Mouse (Mus musculus) lung, embryonic 14.5 days (tissue): ENCODE data around the gene Itgb5. TPM values are rescaled to one million over a fixed set of nuclear protein-coding genes. Genes with fewer than 3 reads are reported as not detected.
A peak's percentile ranks its signal among the peaks of the same experiment; 100 is the strongest.

Experiments
- ATAC-seq: fragments of 200-750 bp; cut with Nextera tagmentation; 2 replicates; pipeline ENCODE4 v1.8.0; 2017; ENCODE audit warnings: mild to moderate bottlenecking, moderate TSS enrichment, moderate library complexity; ENCODE audit not compliant: insufficient read depth
- DNase-seq: peaks from one replicate; pipeline ENCODE4 v3.0.0-alpha.2; 2015
- H3K27ac ChIP-seq: fragments of 300-500 bp; sonication (generic); 2 replicates; pipeline ENCODE4 v1.5.1; 2014; ENCODE audit warnings: low read depth, mild to moderate bottlenecking, moderate library complexity
- H3K27me3 ChIP-seq: fragments of 300-500 bp; sonication (generic); 2 replicates; pipeline ENCODE4 v1.6.1; 2014; ENCODE audit warnings: low read length, control low read depth; ENCODE audit not compliant: insufficient read depth
- H3K36me3 ChIP-seq: fragments of 300-500 bp; sonication (generic); 2 replicates; pipeline ENCODE4 v1.6.1; 2014; ENCODE audit warnings: control low read depth; ENCODE audit not compliant: insufficient read depth
- H3K4me1 ChIP-seq: fragments of 300-500 bp; sonication (generic); 2 replicates; pipeline ENCODE4 v1.6.1; 2014; ENCODE audit warnings: antibody characterized with exemption, control low read depth; ENCODE audit not compliant: insufficient read depth
- H3K4me2 ChIP-seq: fragments of 300-500 bp; sonication (generic); 2 replicates; pipeline ENCODE4 v1.6.1; 2014; ENCODE audit warnings: mild to moderate bottlenecking
- H3K4me3 ChIP-seq: fragments of 300-500 bp; sonication (generic); 2 replicates; pipeline ENCODE4 v1.5.1; 2014; ENCODE audit warnings: low read depth, low read length
- H3K9ac ChIP-seq: fragments of 300-500 bp; sonication (generic); 2 replicates; pipeline ENCODE4 v1.6.1; 2014
- H3K9me3 ChIP-seq: fragments of 300-500 bp; sonication (generic); 2 replicates; pipeline ENCODE4 v1.6.1; 2016; ENCODE audit warnings: low read depth, low read length, control low read depth
- CTCF ChIP-seq: IDR thresholded peaks from 2 replicates; pipeline ENCODE4 v1.5.1; 2016; ENCODE audit warnings: antibody characterized with exemption, low read depth
- WGBS: fragments of 180-500 bp; shearing (Covaris S2); extraction: QIAGEN DNeasy Blood & Tissue Kit; methylation state at CpG from one replicate; pipeline ENCODE4 v1.1.7; 2014; 5-methylcytosine and 5-hydroxymethylcytosine counted together
- polyA plus RNA-seq: library from polyadenylated mRNA; unstranded; fragments of >200 nt; fragmentation: Nextera tagmentation; extraction: Ambion mirVana; gene quantifications from 2 replicates; pipeline ENCODE4 v1.2.1, GENCODE M21; 2014

Gene Itgb5
- polyA plus RNA-seq: 57.5 and 64.5 TPM in 2 replicates

DNA sequence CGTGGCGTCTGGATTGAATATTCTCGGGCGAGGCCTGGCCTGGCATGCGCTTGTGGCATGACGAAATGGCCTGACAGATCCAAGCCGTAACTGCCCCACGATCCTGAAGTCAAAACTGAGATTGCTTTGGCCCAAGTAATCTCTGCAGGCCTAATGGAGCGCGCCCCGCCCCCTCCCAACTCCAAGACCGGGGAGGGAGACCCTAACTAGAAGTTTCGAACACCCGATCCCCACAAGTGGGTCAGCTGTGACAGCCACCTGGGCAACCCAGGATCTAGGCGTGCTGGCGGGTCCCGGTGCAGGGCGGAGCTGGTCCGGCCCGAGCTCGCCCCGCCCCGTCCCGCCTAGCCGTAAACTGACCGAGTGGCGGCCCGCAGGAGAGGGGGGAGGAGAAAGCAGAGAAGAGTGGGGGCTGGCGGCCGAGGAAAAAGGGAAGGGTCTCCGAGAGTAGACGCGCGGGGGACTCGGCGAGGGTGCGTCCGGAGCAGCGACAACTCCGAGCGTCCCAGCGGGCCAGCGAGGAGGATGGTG is at the start of gene Itgb5:
Itgb5 (plus strand) TSS at position 365 of the 531 bp plus-strand sequence.
- peak within 1 kb of the TSS; percentile 87 for H3K27ac ChIP-seq
- no peaks in the 10 kb centered on the region for H3K27me3 ChIP-seq
- DNase-seq (peak; percentile 77), ATAC-seq (peak; percentile 85)
- no peak for TF ChIP-seq CTCF
- peak within 1 kb of the TSS; percentile 82 for H3K9ac ChIP-seq
- no peaks in the 10 kb centered on the region for H3K36me3 ChIP-seq
- WGBS: under 1% methylated on average over 36 of the region's 43 CpGs
- H3K4me2 ChIP-seq: peak within 1 kb of the TSS; percentile 83
- H3K9me3 ChIP-seq: no peaks in the 10 kb centered on the region
- H3K4me3 ChIP-seq: peak within 1 kb of the TSS; percentile 82
- peaks cover 22% of the 10 kb centered on the region; the same call in 1 of the 2 replicates for H3K4me1 ChIP-seq

DNA sequence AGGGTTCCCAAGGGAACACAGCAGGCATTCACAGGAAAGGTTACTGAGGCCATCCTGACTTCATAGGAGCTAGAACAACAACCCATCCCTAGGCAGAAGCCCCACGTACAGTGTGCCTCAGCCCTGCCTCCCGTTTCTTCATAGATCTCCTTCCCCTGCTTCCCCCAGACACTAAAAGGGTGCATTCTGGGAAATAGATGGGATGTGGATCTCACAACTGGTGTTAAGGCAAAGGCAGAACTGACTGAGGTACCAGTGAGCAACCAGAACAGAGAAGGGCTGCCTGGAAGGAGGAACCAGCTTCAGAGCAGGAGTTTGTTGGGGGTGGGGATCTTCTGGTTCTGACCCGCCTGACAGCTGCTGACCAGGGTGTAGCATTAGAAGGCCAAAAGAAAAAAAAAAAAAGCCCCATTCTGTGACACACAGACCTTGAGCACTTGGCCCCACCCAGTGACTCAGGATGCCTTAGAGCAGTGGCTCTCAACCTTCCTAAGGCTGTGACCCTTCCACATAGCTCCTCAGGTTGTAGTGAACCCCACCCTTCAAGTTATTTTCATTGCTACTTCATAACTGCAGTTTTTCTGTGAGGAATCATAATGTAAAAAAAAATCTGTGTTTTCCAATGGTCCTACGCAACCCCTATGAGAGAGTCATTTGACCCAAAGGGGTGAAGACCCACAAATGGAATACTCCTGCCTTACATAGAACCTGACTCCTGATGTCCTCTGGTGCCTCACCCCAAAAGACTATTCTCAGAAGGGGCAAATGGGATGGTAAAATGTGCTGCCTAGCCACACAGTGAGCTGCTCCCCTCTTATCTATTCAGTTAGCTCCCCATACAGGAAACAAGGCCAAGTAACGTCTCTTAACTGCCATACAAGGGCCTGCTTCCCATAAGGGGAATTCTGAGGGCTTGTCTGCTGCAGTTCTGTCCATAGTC is 47.4 kb upstream of the Itgb5 start:
- DNase-seq: no peak
- Histone ChIP-seq H3K9ac (no peak overlapping the region), H3K4me2 (no peak overlapping the region), H3K27ac (no peak overlapping the region), H3K36me3 (no peaks in the 10 kb centered on the region), H3K9me3 (no peaks in the 10 kb centered on the region), H3K27me3 (no peaks in the 10 kb centered on the region), H3K4me3 (no peak overlapping the region), H3K4me1 (no peaks in the 10 kb centered on the region)
- no peak for TF ChIP-seq CTCF
- 58% methylated on average over 5 of the region's 5 CpGs for WGBS
- ATAC-seq: no peak

DNA sequence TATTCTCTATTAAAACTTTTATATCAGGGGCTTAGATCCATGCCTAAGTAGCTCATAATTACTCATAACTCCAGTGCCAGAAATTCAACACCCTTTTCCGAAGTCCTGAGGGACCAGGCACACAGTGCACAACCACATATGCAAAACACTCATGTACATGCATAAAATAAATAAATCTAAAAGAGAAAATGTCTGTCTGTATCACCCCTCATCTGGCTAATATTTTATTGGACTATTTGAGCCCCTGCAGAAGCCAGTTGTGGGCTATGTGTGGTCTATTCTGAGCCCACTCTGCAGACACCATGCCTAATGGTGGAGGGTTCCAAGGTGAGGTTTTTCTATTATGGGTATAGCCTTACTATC is 46.8 kb upstream of the Itgb5 start:
- Histone ChIP-seq H3K9ac (no peak overlapping the region), H3K4me3 (no peak overlapping the region), H3K27ac (no peak overlapping the region), H3K4me2 (no peak overlapping the region), H3K36me3 (no peaks in the 10 kb centered on the region), H3K27me3 (no peaks in the 10 kb centered on the region), H3K4me1 (no peaks in the 10 kb centered on the region), H3K9me3 (no peaks in the 10 kb centered on the region)
- DNase-seq (no peak), ATAC-seq (no peak)
- no peak for TF ChIP-seq CTCF
- WGBS: 78% methylated on average over 1 of the region's 1 CpGs

DNA sequence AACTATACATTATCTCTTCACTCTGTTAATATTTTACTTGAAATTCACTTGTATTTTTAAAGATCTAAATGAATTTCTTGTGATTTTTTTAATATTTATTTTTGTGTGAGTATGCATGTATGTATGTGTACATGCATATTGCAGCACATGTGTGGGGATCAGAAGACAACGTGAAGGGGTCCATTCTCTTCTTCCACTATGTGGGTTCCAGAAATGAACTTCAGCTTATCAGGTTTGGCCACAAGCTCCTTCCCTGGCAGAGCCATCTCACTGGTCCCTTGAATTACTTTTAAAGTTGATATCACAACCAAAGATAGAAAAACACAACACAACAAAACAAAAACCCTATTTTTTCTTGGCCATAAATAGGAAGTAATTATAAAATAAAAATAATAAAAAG is 44.9 kb upstream of the Itgb5 start:
- DNase-seq (no peak), ATAC-seq (no peak)
- Histone ChIP-seq H3K4me1 (no peaks in the 10 kb centered on the region), H3K27me3 (no peaks in the 10 kb centered on the region), H3K4me3 (no peak overlapping the region), H3K9me3 (no peaks in the 10 kb centered on the region), H3K36me3 (no peaks in the 10 kb centered on the region), H3K27ac (no peak overlapping the region), H3K4me2 (no peak overlapping the region), H3K9ac (no peak overlapping the region)
- 88% methylated on average over 1 of the region's 1 CpGs for WGBS
- TF ChIP-seq CTCF: no peak

DNA sequence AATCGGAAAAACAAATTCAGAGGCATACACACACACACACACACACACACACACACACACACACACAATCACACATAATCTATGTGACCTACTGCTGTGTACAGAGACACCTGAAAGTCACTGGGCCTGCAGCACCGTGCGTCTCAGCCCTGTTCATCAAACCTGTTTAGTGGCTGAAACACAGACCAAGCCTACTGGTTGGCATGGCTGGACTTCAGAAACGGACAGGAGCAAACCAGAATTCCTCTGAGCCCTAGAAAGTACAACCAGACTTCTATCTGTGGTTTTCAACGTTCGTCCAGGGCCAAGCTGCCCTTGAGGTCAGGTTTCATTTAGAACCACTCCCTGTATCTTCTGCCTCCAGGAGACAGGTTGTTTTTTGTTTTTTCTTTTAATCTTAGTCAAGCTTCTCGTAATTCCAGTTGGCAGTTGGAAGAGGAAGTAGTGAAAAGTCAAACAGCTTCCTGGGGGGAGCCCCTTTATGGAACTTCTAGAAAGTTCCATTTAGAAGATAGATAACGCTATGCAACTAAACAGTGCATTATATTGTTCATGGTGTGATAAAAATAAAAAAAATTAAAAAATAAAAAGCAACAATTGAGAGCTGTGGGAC is 44.3 kb upstream of the Itgb5 start:
- no peak overlapping the region for H3K9ac ChIP-seq

DNA sequence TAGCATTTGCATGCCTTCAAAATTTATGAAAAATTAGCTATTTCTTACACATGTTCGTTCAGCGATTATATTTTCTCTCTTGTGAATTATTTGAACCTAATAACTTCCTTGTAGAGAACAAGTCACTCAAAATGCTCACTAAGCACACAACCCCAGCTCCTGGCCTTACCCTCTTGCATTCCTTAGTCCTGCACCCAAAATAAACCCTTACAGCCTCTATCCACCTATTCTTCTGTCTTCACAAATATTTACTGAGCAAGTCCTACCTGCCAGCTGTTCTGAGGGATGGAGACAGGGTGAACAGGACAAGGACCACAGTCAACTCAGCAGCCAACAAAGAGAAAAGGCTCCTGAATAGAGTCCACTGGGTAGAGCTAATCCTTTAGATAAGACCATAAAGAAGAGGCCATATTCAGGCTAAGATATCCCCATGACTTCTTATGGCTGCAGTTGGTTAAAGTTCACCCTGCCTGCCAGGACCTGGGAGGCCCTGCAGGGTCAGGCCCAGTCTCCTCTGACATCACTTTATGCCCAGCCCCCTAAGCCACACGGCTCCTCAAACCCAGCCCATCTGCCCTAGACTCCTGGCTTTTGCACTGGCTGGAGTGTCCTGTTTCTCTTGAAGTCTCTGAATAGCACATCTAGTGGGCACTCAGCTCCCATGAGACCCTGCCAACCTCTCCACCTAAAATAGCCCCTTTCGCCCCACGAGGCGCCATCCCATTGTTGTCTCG is 42.6 kb upstream of the Itgb5 start:
- Histone ChIP-seq H3K36me3 (no peaks in the 10 kb centered on the region), H3K9me3 (no peaks in the 10 kb centered on the region), H3K4me2 (no peak overlapping the region), H3K27me3 (no peaks in the 10 kb centered on the region), H3K27ac (no peak overlapping the region), H3K4me3 (no peak overlapping the region), H3K4me1 (no peaks in the 10 kb centered on the region), H3K9ac (no peak overlapping the region)
- 63% methylated on average over 7 of the region's 7 CpGs for WGBS
- ATAC-seq (no peak), DNase-seq (peak; percentile 21)
- no peak for TF ChIP-seq CTCF

More for the DNA sequence above, 44.3 kb upstream of the Itgb5 start:
- no peaks in the 10 kb centered on the region for H3K36me3 ChIP-seq
- H3K4me3 ChIP-seq: no peak overlapping the region
- no peaks in the 10 kb centered on the region for H3K9me3 ChIP-seq
- TF ChIP-seq CTCF: no peak
- H3K4me1 ChIP-seq: no peaks in the 10 kb centered on the region
- H3K27me3 ChIP-seq: no peaks in the 10 kb centered on the region
- ATAC-seq (no peak), DNase-seq (no peak)
- no peak overlapping the region for H3K4me2 ChIP-seq
- H3K27ac ChIP-seq: no peak overlapping the region
- 58% methylated on average over 8 of the region's 8 CpGs for WGBS
